Mouse (Mus musculus): ENCODE measurements around the gene Vwa5b1. TPM values are rescaled to one million over a fixed set of nuclear protein-coding genes. Genes with fewer than 3 reads are reported as not detected.

Vwa5b1 gene
- polyA plus RNA-seq, 1 experiment from 2014 or later, result 0.26 TPM

DNA sequence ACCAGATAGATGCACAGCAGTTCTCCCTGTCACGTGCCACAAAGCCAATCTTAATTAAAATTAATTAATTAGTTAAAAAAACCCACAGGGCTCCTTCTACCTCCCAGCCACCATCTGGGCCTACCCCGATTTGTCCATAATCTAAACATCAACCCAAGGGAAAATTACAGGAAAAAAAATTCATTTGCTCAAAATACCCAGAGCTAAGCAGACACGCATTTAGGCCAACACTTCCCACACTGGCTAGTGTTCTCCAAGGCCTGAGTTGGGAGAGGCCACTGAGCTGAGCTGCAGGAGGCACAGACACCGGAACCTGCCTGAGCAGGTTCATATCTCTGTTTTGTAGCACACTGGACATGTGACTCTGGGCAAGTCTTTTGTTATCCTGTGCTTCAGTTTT lies 86.7 kb downstream of the Vwa5b1 start:
- Histone ChIP-seq H3K27me3 (replicated peaks; ENCODE audit: control insufficient read depth, insufficient read depth, low read length) (no peaks in the 10 kb centered on the region), H3K27ac (ENCODE audit: low read depth) (no peak overlapping the region), H3K4me3 (ENCODE audit: low read depth, low read length) (no peak overlapping the region), H3K36me3 (ENCODE audit: control insufficient read depth, insufficient read depth, low read length) (no peaks in the 10 kb centered on the region), H3K9me3 (ENCODE audit: control insufficient read depth, low read length) (no peaks in the 10 kb centered on the region), H3K9ac (ENCODE audit: low read length) (no peak overlapping the region), H3K4me1 (replicated peaks; ENCODE audit: control insufficient read depth, insufficient read depth, low read length) (peaks cover under 1% of the 10 kb centered on the region; the same call in 1 of the 2 replicates), H3K4me2 (ENCODE audit: low read length) (no peak overlapping the region)
- ATAC-seq (replicated peaks; ENCODE audit: low FRiP score, low TSS enrichment, low read depth), result no peak
- DNase-seq (ENCODE audit: low spot score), result no peak
- 78% methylated on average over 4 of the region's 4 CpGs for WGBS

- no peak for DNase-seq (ENCODE audit: low spot score)
- Histone ChIP-seq H3K4me1 (replicated peaks; ENCODE audit: control insufficient read depth, insufficient read depth, low read length) (peaks cover 9% of the 10 kb centered on the region), H3K27me3 (replicated peaks; ENCODE audit: control insufficient read depth, insufficient read depth, low read length) (no peaks in the 10 kb centered on the region), H3K9me3 (ENCODE audit: control insufficient read depth, low read length) (no peaks in the 10 kb centered on the region), H3K4me2 (ENCODE audit: low read length) (no peak overlapping the region), H3K36me3 (ENCODE audit: control insufficient read depth, insufficient read depth, low read length) (no peaks in the 10 kb centered on the region), H3K4me3 (ENCODE audit: low read depth, low read length) (no peak overlapping the region), H3K9ac (ENCODE audit: low read length) (no peak overlapping the region), H3K27ac (ENCODE audit: low read depth) (no peak overlapping the region)
- no peak; the same call in 1 of the 2 replicates for ATAC-seq (replicated peaks; ENCODE audit: low FRiP score, low TSS enrichment, low read depth)
- WGBS, result 20% methylated on average over 10 of the region's 10 CpGs
These were observed 87.5 kb downstream of the Vwa5b1 start for GRCm38 (mm10) chr4:138548124-138548561.

GRCm38 (mm10) chr4:138547556-138547955 lies 88.1 kb downstream of the Vwa5b1 start:
- Histone ChIP-seq H3K9ac (ENCODE audit: low read length) (no peak overlapping the region), H3K27ac (ENCODE audit: low read depth) (no peak overlapping the region), H3K9me3 (ENCODE audit: control insufficient read depth, low read length) (no peaks in the 10 kb centered on the region), H3K4me2 (ENCODE audit: low read length) (no peak overlapping the region), H3K27me3 (replicated peaks; ENCODE audit: control insufficient read depth, insufficient read depth, low read length) (no peaks in the 10 kb centered on the region), H3K4me1 (replicated peaks; ENCODE audit: control insufficient read depth, insufficient read depth, low read length) (peaks cover 15% of the 10 kb centered on the region), H3K36me3 (ENCODE audit: control insufficient read depth, insufficient read depth, low read length) (no peaks in the 10 kb centered on the region), H3K4me3 (ENCODE audit: low read depth, low read length) (no peak overlapping the region)
- ATAC-seq (replicated peaks; ENCODE audit: low FRiP score, low TSS enrichment, low read depth) (no peak), DNase-seq (ENCODE audit: low spot score) (no peak)
- 21% methylated on average over 10 of the region's 10 CpGs for WGBS

GRCm38 (mm10) chr4:138547041-138547440 lies 88.6 kb downstream of the Vwa5b1 start:
- 54% methylated on average over 6 of the region's 6 CpGs for WGBS
- ATAC-seq (replicated peaks; ENCODE audit: low FRiP score, low TSS enrichment, low read depth), result no peak
- H3K36me3 ChIP-seq (ENCODE audit: control insufficient read depth, insufficient read depth, low read length), result no peaks in the 10 kb centered on the region

DNA sequence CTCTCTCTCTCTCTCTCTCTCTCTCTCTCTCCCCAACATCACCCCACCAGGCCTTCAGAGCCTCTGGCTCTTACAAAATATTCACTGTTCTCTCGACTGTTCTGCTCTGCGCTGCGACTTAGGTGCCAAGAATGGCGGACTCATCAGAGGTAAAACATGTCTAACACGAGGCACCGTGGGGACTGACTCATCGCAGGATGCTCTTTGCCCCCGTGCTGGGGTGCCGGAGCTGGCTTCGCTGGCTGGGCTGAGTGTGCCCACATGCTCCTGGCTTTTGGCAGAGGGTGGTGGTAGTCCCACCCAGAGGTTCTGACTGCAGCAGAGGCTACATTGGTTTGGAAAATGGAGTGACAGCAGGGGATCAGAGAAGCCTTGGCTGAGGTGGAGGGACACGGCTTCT lies 89.4 kb downstream of the Vwa5b1 start:
- Histone ChIP-seq H3K4me1 (replicated peaks; ENCODE audit: control insufficient read depth, insufficient read depth, low read length) (peaks cover 15% of the 10 kb centered on the region), H3K4me2 (ENCODE audit: low read length) (no peak overlapping the region), H3K9me3 (ENCODE audit: control insufficient read depth, low read length) (no peaks in the 10 kb centered on the region), H3K4me3 (ENCODE audit: low read depth, low read length) (no peak overlapping the region), H3K27ac (ENCODE audit: low read depth) (no peak overlapping the region), H3K36me3 (ENCODE audit: control insufficient read depth, insufficient read depth, low read length) (no peaks in the 10 kb centered on the region), H3K27me3 (replicated peaks; ENCODE audit: control insufficient read depth, insufficient read depth, low read length) (no peaks in the 10 kb centered on the region), H3K9ac (ENCODE audit: low read length) (no peak overlapping the region)
- WGBS, result 72% methylated on average over 11 of the region's 11 CpGs
- ATAC-seq (replicated peaks; ENCODE audit: low FRiP score, low TSS enrichment, low read depth) (no peak), DNase-seq (ENCODE audit: low spot score) (no peak)

More at GRCm38 (mm10) chr4:138547041-138547440, 88.6 kb downstream of the Vwa5b1 start:
- no peak for DNase-seq (ENCODE audit: low spot score)
- Histone ChIP-seq H3K4me1 (replicated peaks; ENCODE audit: control insufficient read depth, insufficient read depth, low read length) (peaks cover 15% of the 10 kb centered on the region), H3K27me3 (replicated peaks; ENCODE audit: control insufficient read depth, insufficient read depth, low read length) (no peaks in the 10 kb centered on the region), H3K9me3 (ENCODE audit: control insufficient read depth, low read length) (no peaks in the 10 kb centered on the region), H3K27ac (ENCODE audit: low read depth) (no peak overlapping the region), H3K4me2 (ENCODE audit: low read length) (no peak overlapping the region), H3K9ac (ENCODE audit: low read length) (no peak overlapping the region), H3K4me3 (ENCODE audit: low read depth, low read length) (no peak overlapping the region)

DNA sequence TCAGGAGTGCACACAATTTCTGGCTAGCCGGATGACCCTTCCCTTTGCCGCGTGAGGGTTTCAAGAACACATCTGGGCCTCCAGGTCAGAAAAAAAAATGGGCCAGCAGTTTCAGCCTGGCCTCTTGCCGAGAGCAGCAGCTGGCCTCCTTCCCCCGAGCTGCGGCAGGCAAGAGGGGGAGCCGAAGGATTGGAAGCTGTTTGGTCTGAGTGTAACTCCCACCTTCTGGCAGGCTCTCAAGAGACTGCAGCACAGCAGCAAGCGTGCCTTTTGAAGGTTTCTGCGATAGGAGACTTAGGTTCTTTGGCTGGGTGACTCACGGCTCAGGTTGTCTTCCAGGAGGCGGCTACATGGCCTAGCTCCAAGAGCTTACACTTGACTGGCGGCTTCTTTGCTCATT lies 92.5 kb downstream of the Vwa5b1 start:
- Histone ChIP-seq H3K4me2 (ENCODE audit: low read length) (no peak overlapping the region), H3K27ac (ENCODE audit: low read depth) (peak overlapping the region; percentile 57; the same call in 1 of the 2 replicates), H3K9ac (ENCODE audit: low read length) (no peak overlapping the region), H3K36me3 (ENCODE audit: control insufficient read depth, insufficient read depth, low read length) (no peaks in the 10 kb centered on the region), H3K4me3 (ENCODE audit: low read depth, low read length) (no peak overlapping the region), H3K27me3 (replicated peaks; ENCODE audit: control insufficient read depth, insufficient read depth, low read length) (no peaks in the 10 kb centered on the region), H3K4me1 (replicated peaks; ENCODE audit: control insufficient read depth, insufficient read depth, low read length) (peaks cover 15% of the 10 kb centered on the region), H3K9me3 (ENCODE audit: control insufficient read depth, low read length) (no peaks in the 10 kb centered on the region)
- ATAC-seq (replicated peaks; ENCODE audit: low FRiP score, low TSS enrichment, low read depth), result peak; percentile 56; the same call in 1 of the 2 replicates
- WGBS, result 33% methylated on average over 11 of the region's 12 CpGs
- DNase-seq (ENCODE audit: low spot score), result peak; percentile 75

DNA sequence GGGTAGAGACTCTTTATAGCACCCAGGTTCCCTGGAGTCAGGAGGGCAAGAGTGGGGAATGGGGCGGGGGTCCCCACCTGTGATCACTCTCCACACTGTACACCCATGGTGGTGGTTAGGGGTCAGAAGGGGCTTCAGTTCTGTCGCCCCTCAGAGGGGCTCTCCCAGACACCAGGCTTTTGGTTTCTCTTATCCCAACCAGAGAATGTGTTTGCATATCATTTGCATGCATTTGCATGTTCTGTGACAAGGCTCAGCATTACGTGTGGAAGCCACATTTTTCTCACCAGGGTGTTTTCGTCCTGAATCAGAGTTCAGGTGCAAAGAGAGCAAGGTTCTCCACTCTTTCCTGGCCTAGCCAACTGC lies 97.6 kb downstream of the Vwa5b1 start:
- peaks cover 5% of the 10 kb centered on the region for H3K4me1 ChIP-seq (replicated peaks; ENCODE audit: control insufficient read depth, insufficient read depth, low read length)
- ATAC-seq (replicated peaks; ENCODE audit: low FRiP score, low TSS enrichment, low read depth) (no peak), DNase-seq (ENCODE audit: low spot score) (no peak)
- no peaks in the 10 kb centered on the region for H3K27me3 ChIP-seq (replicated peaks; ENCODE audit: control insufficient read depth, insufficient read depth, low read length)
- H3K4me3 ChIP-seq (ENCODE audit: low read depth, low read length), result no peak overlapping the region
- 56% methylated on average over 4 of the region's 4 CpGs for WGBS
- no peak overlapping the region for H3K4me2 ChIP-seq (ENCODE audit: low read length)
- H3K36me3 ChIP-seq (ENCODE audit: control insufficient read depth, insufficient read depth, low read length), result no peaks in the 10 kb centered on the region
- H3K27ac ChIP-seq (ENCODE audit: low read depth), result no peak overlapping the region
- H3K9me3 ChIP-seq (ENCODE audit: control insufficient read depth, low read length), result peaks cover 2% of the 10 kb centered on the region; the same call in 1 of the 2 replicates
- no peak overlapping the region for H3K9ac ChIP-seq (ENCODE audit: low read length)

DNA sequence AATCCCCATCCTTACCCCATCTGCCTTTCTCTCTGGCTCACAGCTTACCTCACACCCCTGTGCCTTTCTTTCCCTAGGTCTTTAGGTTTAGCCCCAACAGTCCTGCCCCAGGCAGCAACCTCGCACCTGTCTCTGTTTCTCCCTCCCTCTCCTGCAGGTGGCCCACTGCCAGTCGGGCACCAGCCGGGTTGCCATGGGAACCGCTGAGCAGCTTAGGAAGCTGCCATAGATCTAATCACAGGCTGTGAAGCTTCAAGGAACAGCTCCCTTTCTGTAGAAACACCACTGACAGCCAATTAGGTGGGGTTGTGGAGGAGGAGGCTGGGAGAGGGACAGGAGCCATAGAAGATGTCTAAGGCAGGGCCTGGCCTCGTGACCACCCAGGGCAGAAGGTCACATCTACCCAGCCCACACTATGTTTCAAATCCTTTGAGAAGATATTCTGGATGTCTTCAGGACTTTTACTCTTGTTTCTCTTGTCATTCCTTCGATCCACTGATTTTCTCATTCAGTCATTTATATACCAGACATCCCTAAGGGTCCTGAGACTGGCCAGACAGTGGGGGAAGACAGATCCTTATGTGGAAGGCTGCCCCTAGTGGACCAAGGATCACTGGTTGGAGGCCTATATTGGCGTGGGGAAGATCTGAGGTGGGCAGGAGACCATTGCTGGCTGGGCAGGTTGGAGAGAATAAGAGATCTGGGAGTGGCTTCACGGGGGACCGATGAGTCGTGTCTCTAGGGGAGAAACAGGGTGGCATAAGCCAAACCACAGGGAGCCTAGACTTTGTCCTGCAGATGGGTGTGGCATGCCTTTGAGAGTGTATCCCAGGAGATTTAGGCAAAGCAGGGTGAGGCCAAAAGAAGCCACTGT lies 98.2 kb downstream of the Vwa5b1 start:
- H3K4me1 ChIP-seq (replicated peaks; ENCODE audit: control insufficient read depth, insufficient read depth, low read length), result no peaks in the 10 kb centered on the region; the same call in 1 of the 2 replicates
- WGBS, result 26% methylated on average over 10 of the region's 10 CpGs
- H3K27me3 ChIP-seq (replicated peaks; ENCODE audit: control insufficient read depth, insufficient read depth, low read length), result no peaks in the 10 kb centered on the region
- no peak overlapping the region for H3K9ac ChIP-seq (ENCODE audit: low read length)
- peaks cover 2% of the 10 kb centered on the region; the same call in 1 of the 2 replicates for H3K9me3 ChIP-seq (ENCODE audit: control insufficient read depth, low read length)
- ATAC-seq (replicated peaks; ENCODE audit: low FRiP score, low TSS enrichment, low read depth) (no peak), DNase-seq (ENCODE audit: low spot score) (no peak)
- no peak overlapping the region for H3K27ac ChIP-seq (ENCODE audit: low read depth)
- no peak overlapping the region for H3K4me2 ChIP-seq (ENCODE audit: low read length)
- H3K36me3 ChIP-seq (ENCODE audit: control insufficient read depth, insufficient read depth, low read length), result no peaks in the 10 kb centered on the region
- no peak overlapping the region for H3K4me3 ChIP-seq (ENCODE audit: low read depth, low read length)
